Mouse (Mus musculus): ENCODE results near the gene Arap1.

GRCm38 (mm10) chr7:101378285-101378684 is 30.4 kb downstream of the Arap1 start:
- TF ChIP-seq NRF1 (IDR thresholded peaks at IDR 0.05; ENCODE audit: low read depth, low read length) (no peak), ZNF384 (IDR thresholded peaks at IDR 0.05; ENCODE audit: low read depth, low read length) (no peak), CTCF (conservative IDR thresholded peaks at IDR 0.05 in 1 of 2, IDR thresholded peaks at IDR 0.05 in 1 of 2; ENCODE audit: low read depth in 2 of 2, low read length in 2 of 2) (no peak), USF1 (IDR thresholded peaks at IDR 0.05; ENCODE audit: low read depth, low read length) (no peak), RAD21 (IDR thresholded peaks at IDR 0.05; ENCODE audit: low read depth, low read length) (no peak), POLR2AphosphoS2 (IDR thresholded peaks at IDR 0.05; ENCODE audit: low read depth, low read length) (no peak), ZMIZ1 (IDR thresholded peaks at IDR 0.05; ENCODE audit: low read depth, low read length) (no peak), MAFK (IDR thresholded peaks at IDR 0.05; ENCODE audit: insufficient replicate concordance, low read length) (no peak), CHD1 (IDR thresholded peaks at IDR 0.05; ENCODE audit: low read depth, low read length) (0 out of 2 replicates have a peak, but pooled peaks have one; percentile 47), KAT2A (IDR thresholded peaks at IDR 0.05; ENCODE audit: insufficient replicate concordance, low read length) (no peak), POLR2A (IDR thresholded peaks at IDR 0.05; ENCODE audit: low read depth, low read length) (no peak), ZKSCAN1 (IDR thresholded peaks at IDR 0.05; ENCODE audit: borderline replicate concordance, low read depth, low read length) (no peak), MAX (IDR thresholded peaks at IDR 0.05; ENCODE audit: low read length) (no peak), CHD2 (IDR thresholded peaks at IDR 0.05; ENCODE audit: low read length) (no peak)

Data from CH12.LX (cell line).